Mouse (Mus musculus) embryonic facial prominence, embryonic 14.5 days (tissue): ENCODE measurements at regions not wholly inside any gene's neighbourhood (a gene's known extent, or its start where the extent isn't known, plus 50 kb on each side); places are given as distances from the start of the nearest gene placed in this dataset.

Experiments
- ATAC-seq: fragments of 200-750 bp; cut with Nextera tagmentation; 2 replicates; pipeline ENCODE4 v1.8.0; 2017; ENCODE audit warnings: low read depth, moderate number of reproducible peaks, moderate TSS enrichment
- DNase-seq: peaks from one replicate; pipeline ENCODE4 v3.0.0-alpha.2; 2015; ENCODE audit warnings: low spot score
- H3K27ac ChIP-seq: fragments of 300-500 bp; sonication (generic); replicated peaks from 2 replicates; pipeline ENCODE4 v1.5.1; 2014; ENCODE audit warnings: low read depth, mild to moderate bottlenecking, low read length, moderate library complexity
- H3K27me3 ChIP-seq: fragments of 300-500 bp; sonication (generic); replicated peaks from 2 replicates; pipeline ENCODE4 v1.6.1; 2014; ENCODE audit warnings: low read length; ENCODE audit not compliant: control insufficient read depth, insufficient read depth
- H3K36me3 ChIP-seq: fragments of 300-500 bp; sonication (generic); 2 replicates; pipeline ENCODE4 v1.6.1; 2014; ENCODE audit warnings: low read length, mixed read lengths; ENCODE audit not compliant: control insufficient read depth, insufficient read depth
- H3K4me1 ChIP-seq: fragments of 300-500 bp; sonication (generic); 2 replicates; pipeline ENCODE4 v1.6.1; 2014; ENCODE audit warnings: antibody characterized with exemption, low read length; ENCODE audit not compliant: control insufficient read depth, insufficient read depth
- H3K4me2 ChIP-seq: fragments of 300-500 bp; sonication (generic); 2 replicates; pipeline ENCODE4 v1.6.1; 2014; ENCODE audit warnings: low read depth, mild to moderate bottlenecking, low read length, moderate library complexity, mixed read lengths
- H3K4me3 ChIP-seq: fragments of 300-500 bp; sonication (generic); 2 replicates; pipeline ENCODE4 v1.5.1; 2014; ENCODE audit warnings: low read depth, mild to moderate bottlenecking, low read length
- H3K9ac ChIP-seq: fragments of 300-500 bp; sonication (generic); 2 replicates; pipeline ENCODE4 v1.6.1; 2014; ENCODE audit warnings: low read depth, mild to moderate bottlenecking, low read length, moderate library complexity, mixed read lengths
- H3K9me3 ChIP-seq: fragments of 300-500 bp; sonication (generic); 2 replicates; pipeline ENCODE4 v1.6.1; 2016; ENCODE audit warnings: low read length; ENCODE audit not compliant: control insufficient read depth
- WGBS: fragments of 180-500 bp; shearing (Covaris S2); extraction: QIAGEN DNeasy Blood & Tissue Kit; methylation state at CpG from one replicate; pipeline ENCODE4 v1.1.7; 2014; 5-methylcytosine and 5-hydroxymethylcytosine counted together

- no peaks in the 10 kb centered on the region for H3K27me3 ChIP-seq
- no peak overlapping the region for H3K27ac ChIP-seq
- no peaks in the 10 kb centered on the region for H3K9me3 ChIP-seq
- H3K4me3 ChIP-seq: no peak overlapping the region
- ATAC-seq (no peak), DNase-seq (no peak)
- no peak overlapping the region for H3K9ac ChIP-seq
- WGBS: 60% methylated on average over 3 of the region's 3 CpGs
- no peaks in the 10 kb centered on the region for H3K36me3 ChIP-seq
- no peaks in the 10 kb centered on the region for H3K4me1 ChIP-seq
- H3K4me2 ChIP-seq: no peak overlapping the region
Measured at GRCm38 (mm10) chr14:40308316-40308715, 584.8 kb downstream of the Sh2d4b start.

GRCm38 (mm10) chr14:40279194-40279593 is 613.9 kb downstream of the Sh2d4b start:
- Histone ChIP-seq H3K27me3 (no peaks in the 10 kb centered on the region), H3K9ac (no peak overlapping the region), H3K36me3 (no peaks in the 10 kb centered on the region), H3K4me2 (no peak overlapping the region), H3K4me3 (no peak overlapping the region), H3K9me3 (no peaks in the 10 kb centered on the region), H3K4me1 (no peaks in the 10 kb centered on the region), H3K27ac (no peak overlapping the region)
- ATAC-seq (no peak), DNase-seq (no peak)
- 80% methylated on average over 2 of the region's 2 CpGs for WGBS

GRCm38 (mm10) chr14:40275331-40275730 is 617.7 kb downstream of the Sh2d4b start:
- H3K9ac ChIP-seq: no peak overlapping the region
- no peaks in the 10 kb centered on the region for H3K4me1 ChIP-seq
- H3K36me3 ChIP-seq: no peaks in the 10 kb centered on the region
- H3K4me3 ChIP-seq: no peak overlapping the region
- no peaks in the 10 kb centered on the region for H3K27me3 ChIP-seq
- no peak overlapping the region for H3K27ac ChIP-seq
- H3K9me3 ChIP-seq: no peaks in the 10 kb centered on the region
- ATAC-seq (no peak), DNase-seq (no peak)
- no peak overlapping the region for H3K4me2 ChIP-seq
- 45% methylated on average over 1 of the region's 1 CpGs for WGBS

- DNase-seq (peak; percentile 54), ATAC-seq (no peak)
- WGBS: 54% methylated on average over 2 of the region's 2 CpGs
- Histone ChIP-seq H3K27me3 (no peaks in the 10 kb centered on the region), H3K4me1 (no peaks in the 10 kb centered on the region), H3K4me2 (no peak overlapping the region), H3K36me3 (no peaks in the 10 kb centered on the region), H3K9ac (no peak overlapping the region), H3K9me3 (no peaks in the 10 kb centered on the region), H3K4me3 (no peak overlapping the region), H3K27ac (no peak overlapping the region)
Measured at GRCm38 (mm10) chr14:40261646-40262045, 631.4 kb downstream of the Sh2d4b start.

- Histone ChIP-seq H3K9me3 (no peaks in the 10 kb centered on the region), H3K4me2 (no peak overlapping the region), H3K36me3 (no peaks in the 10 kb centered on the region), H3K27ac (no peak overlapping the region), H3K27me3 (no peaks in the 10 kb centered on the region), H3K4me3 (no peak overlapping the region), H3K4me1 (no peaks in the 10 kb centered on the region), H3K9ac (no peak overlapping the region)
- DNase-seq: no peak
- ATAC-seq: no peak
- 61% methylated on average over 1 of the region's 1 CpGs for WGBS
Measured at GRCm38 (mm10) chr14:40232084-40232483, 661.0 kb downstream of the Sh2d4b start.

- no peaks in the 10 kb centered on the region for H3K4me1 ChIP-seq
- H3K36me3 ChIP-seq: no peaks in the 10 kb centered on the region
- H3K4me3 ChIP-seq: no peak overlapping the region
- H3K9me3 ChIP-seq: no peaks in the 10 kb centered on the region
- no peak overlapping the region for H3K9ac ChIP-seq
- no peaks in the 10 kb centered on the region for H3K27me3 ChIP-seq
- H3K27ac ChIP-seq: no peak overlapping the region
- WGBS: 65% methylated on average over 2 of the region's 2 CpGs
- H3K4me2 ChIP-seq: no peak overlapping the region
- DNase-seq: peak; percentile 19
- ATAC-seq: no peak; the same call in 1 of the 2 replicates
Measured at GRCm38 (mm10) chr14:40224331-40224730, 668.7 kb downstream of the Sh2d4b start.
